Mouse (Mus musculus) MEL-GATA-1-ER (cell line): ENCODE measurements around the gene Dock8.

Experiments used
- DNase-seq: peaks from one replicate; pipeline ENCODE4 v3.0.0-alpha.2; 2012; ENCODE audit warnings: low read depth; ENCODE audit errors: extremely low read depth

The Dock8 gene

GRCm38 (mm10) chr19:25186316-25186715, 187.0 kb downstream of the Dock8 start:
- DNase-seq = no peak

- no peak for DNase-seq
These were observed 188.3 kb downstream of the Dock8 start for GRCm38 (mm10) chr19:25187681-25188080.

GRCm38 (mm10) chr19:25193751-25194150, 194.4 kb downstream of the Dock8 start:
- DNase-seq = no peak

- no peak for DNase-seq
These were observed 200.9 kb downstream of the Dock8 start for GRCm38 (mm10) chr19:25200081-25200860.

GRCm38 (mm10) chr19:25203077-25203476, 203.7 kb downstream of the Dock8 start:
- DNase-seq = no peak

- no peak for DNase-seq
These were observed 207.6 kb downstream of the Dock8 start for GRCm38 (mm10) chr19:25206969-25207368.

- no peak for DNase-seq
These were observed 208.5 kb downstream of the Dock8 start for GRCm38 (mm10) chr19:25207731-25208361.

GRCm38 (mm10) chr19:25208596-25209110, 209.3 kb downstream of the Dock8 start:
- no peak for DNase-seq

GRCm38 (mm10) chr19:25220611-25221010, 221.3 kb downstream of the Dock8 start:
- no peak for DNase-seq

GRCm38 (mm10) chr19:25221964-25222640, 222.8 kb downstream of the Dock8 start:
- DNase-seq = no peak

- no peak for DNase-seq
These were observed 231.0 kb downstream of the Dock8 start for GRCm38 (mm10) chr19:25230058-25230974.

GRCm38 (mm10) chr19:25230975-25231334, 231.6 kb downstream of the Dock8 start:
- DNase-seq = no peak

GRCm38 (mm10) chr19:25232032-25232431, 232.7 kb downstream of the Dock8 start:
- no peak for DNase-seq

GRCm38 (mm10) chr19:25236596-25237491, 237.5 kb downstream of the Dock8 start, which contains the start of gene Kank1:
Gene Kank1 (plus strand): TSS chr19:25236975.
- DNase-seq = no peak

GRCm38 (mm10) chr19:25237492-25238040, 238.2 kb downstream of the Dock8 start:
- DNase-seq = no peak

GRCm38 (mm10) chr19:25238121-25238520, 238.8 kb downstream of the Dock8 start:
- DNase-seq = no peak

GRCm38 (mm10) chr19:25243566-25243965, 244.2 kb downstream of the Dock8 start:
- DNase-seq = no peak

GRCm38 (mm10) chr19:25246062-25246461, 246.7 kb downstream of the Dock8 start:
- no peak for DNase-seq

- DNase-seq = no peak
These were observed 248.7 kb downstream of the Dock8 start for GRCm38 (mm10) chr19:25247858-25248552.
